Mouse (Mus musculus): ENCODE measurements around the gene Pkp4.
A peak's percentile ranks its signal among the peaks of the same experiment; 100 is the strongest.

Pkp4 gene

GRCm38 (mm10) chr2:59160605-59160963, at the start of gene Pkp4, which contains the start of gene Ccdc148:
Gene Pkp4 (plus strand): TSS chr2:59160850.
Gene Ccdc148 (minus strand): TSS chr2:59160683.
- ATAC-seq (ENCODE audit: low TSS enrichment), result peak; percentile 95

GRCm38 (mm10) chr2:59129023-59129422, 31.6 kb upstream of the Pkp4 start:
- ATAC-seq (ENCODE audit: low TSS enrichment), result no peak

- ATAC-seq (ENCODE audit: low TSS enrichment), result no peak
Observed at GRCm38 (mm10) chr2:59129821-59130220, 30.8 kb upstream of the Pkp4 start.

GRCm38 (mm10) chr2:59131044-59131443, 29.6 kb upstream of the Pkp4 start:
- no peak for ATAC-seq (ENCODE audit: low TSS enrichment)

- no peak for ATAC-seq (ENCODE audit: low TSS enrichment)
Observed at GRCm38 (mm10) chr2:59155428-59155827, 5.2 kb upstream of the Pkp4 start.

GRCm38 (mm10) chr2:59158117-59158516, 2.5 kb upstream of the Pkp4 start:
- no peak for ATAC-seq (ENCODE audit: low TSS enrichment)

- peak; percentile 12 for ATAC-seq (ENCODE audit: low TSS enrichment)
Observed at GRCm38 (mm10) chr2:59159961-59160604, 567 bp upstream of the Pkp4 start.

- peak; percentile 5 for ATAC-seq (ENCODE audit: low TSS enrichment)
Observed at GRCm38 (mm10) chr2:59161021-59161440, 381 bp downstream of the Pkp4 start.

GRCm38 (mm10) chr2:59161441-59162284, 1.0 kb downstream of the Pkp4 start:
- peak; percentile 66 for ATAC-seq (ENCODE audit: low TSS enrichment)

- ATAC-seq (ENCODE audit: low TSS enrichment), result no peak
Observed at GRCm38 (mm10) chr2:59162285-59162600, 1.6 kb downstream of the Pkp4 start.

GRCm38 (mm10) chr2:59166976-59167375, 6.3 kb downstream of the Pkp4 start:
- no peak for ATAC-seq (ENCODE audit: low TSS enrichment)

GRCm38 (mm10) chr2:59167830-59168229, 7.2 kb downstream of the Pkp4 start:
- no peak for ATAC-seq (ENCODE audit: low TSS enrichment)

- ATAC-seq (ENCODE audit: low TSS enrichment), result no peak
Observed at GRCm38 (mm10) chr2:59169572-59170207, 9.0 kb downstream of the Pkp4 start.

GRCm38 (mm10) chr2:59170208-59170589, 9.5 kb downstream of the Pkp4 start:
- no peak for ATAC-seq (ENCODE audit: low TSS enrichment)

- no peak for ATAC-seq (ENCODE audit: low TSS enrichment)
Observed at GRCm38 (mm10) chr2:59170593-59170992, 9.9 kb downstream of the Pkp4 start.

- ATAC-seq (ENCODE audit: low TSS enrichment), result no peak
Observed at GRCm38 (mm10) chr2:59171533-59171932, 10.9 kb downstream of the Pkp4 start.

- no peak for ATAC-seq (ENCODE audit: low TSS enrichment)
Observed at GRCm38 (mm10) chr2:59175926-59176325, 15.3 kb downstream of the Pkp4 start.

GRCm38 (mm10) chr2:59178191-59178590, 17.5 kb downstream of the Pkp4 start:
- ATAC-seq (ENCODE audit: low TSS enrichment), result peak; percentile 76

- ATAC-seq (ENCODE audit: low TSS enrichment), result no peak
Observed at GRCm38 (mm10) chr2:59178960-59179359, 18.3 kb downstream of the Pkp4 start.

GRCm38 (mm10) chr2:59179487-59179886, 18.8 kb downstream of the Pkp4 start:
- ATAC-seq (ENCODE audit: low TSS enrichment), result no peak

- peak; percentile 70 for ATAC-seq (ENCODE audit: low TSS enrichment)
Observed at GRCm38 (mm10) chr2:59181321-59182113, 20.9 kb downstream of the Pkp4 start.

GRCm38 (mm10) chr2:59183541-59183940, 22.9 kb downstream of the Pkp4 start:
- no peak for ATAC-seq (ENCODE audit: low TSS enrichment)

Measured in frontal cortex, adult (tissue).